In the genomic region with DNA sequence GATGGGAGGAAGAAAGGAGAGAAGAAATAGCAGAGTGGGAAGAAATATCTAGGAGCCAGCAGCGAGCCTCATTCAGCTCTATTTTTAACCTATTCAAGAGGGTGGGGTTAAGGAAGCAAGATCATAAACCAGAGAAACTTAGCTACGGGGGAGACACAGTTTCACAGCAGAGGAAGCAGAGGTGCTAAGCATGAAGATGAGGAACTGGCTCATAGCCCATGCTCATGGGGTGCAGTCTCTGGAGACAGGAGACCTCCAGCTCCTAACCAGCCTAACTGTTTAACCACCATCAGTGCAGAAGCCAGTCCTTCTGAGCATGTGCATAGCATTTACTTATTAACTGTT, we compare ENCODE assay signal across 9 mouse cellular contexts. TPM values are rescaled to one million over a fixed set of nuclear protein-coding genes. Genes with fewer than 3 reads are reported as not detected.
DNase-seq lines count a peak whose midpoint lies in the region; ATAC-seq and TF ChIP-seq lines count a peak whose summit lies in the region.
"Had no signal": no experiment of that assay in that cellular context is flagged by ENCODE, and none has a peak within 500 bp of the region (broad histone marks: within the 10 kb centered on the region; RNA-seq: fewer than 3 reads in every experiment).

No protein-coding gene starts in this region.

- DNase-seq in heart, postnatal 25 days (ENCODE audit: low spot score): no peak
- DNase-seq in brain, embryonic 14.5 days (ENCODE audit: low read depth): peak; percentile 63
- peak; percentile 46 for DNase-seq in forebrain, embryonic 14.5 days (ENCODE audit: low spot score)
- DNase-seq in left cerebral cortex, postnatal 25 days (ENCODE audit: low spot score in 2 of 2): peak; percentile 58 to 79
- no peak for DNase-seq in thymus, adult 18-20 months
- DNase-seq in thymus, postnatal 10 days (ENCODE audit: low spot score in 2 of 2): no peak

- H3K4me3 ChIP-seq in heart, embryonic 11.5 days (ENCODE audit: low read depth, low read length): no peak overlapping the region
- no peak overlapping the region for H3K4me3 ChIP-seq in forebrain, embryonic 14.5 days (ENCODE audit: low read depth, low read length)

- H3K4me2 ChIP-seq in heart, embryonic 11.5 days: peak overlapping the region; percentile 52
- H3K4me2 ChIP-seq in forebrain, embryonic 14.5 days (ENCODE audit: low read length): peak overlapping the region; percentile 26; the same call in 1 of the 2 replicates

- no peaks in the 10 kb centered on the region for H3K27me3 ChIP-seq in heart, embryonic 11.5 days (ENCODE audit: control insufficient read depth, insufficient read depth, low read length)
- no peaks in the 10 kb centered on the region for H3K27me3 ChIP-seq in forebrain, embryonic 14.5 days (replicated peaks; ENCODE audit: control insufficient read depth, insufficient read depth, low read length)

- peak; percentile 27; the same call in 1 of the 2 replicates for ATAC-seq in heart, embryonic 11.5 days (replicated peaks; ENCODE audit: insufficient number of reproducible peaks, low FRiP score, low TSS enrichment)
- ATAC-seq in forebrain, embryonic 14.5 days: peak; percentile 8
- no peak for ATAC-seq in megakaryocyte, adult 5-6 weeks (ENCODE audit: poor library complexity, severe bottlenecking)

- intact Hi-C loops in heart, postnatal 25 days (cut with DNase I): no loop called here
- intact Hi-C loops in left cerebral cortex, postnatal 25 days (cut with DNase I): loop anchor here (1.0 to 5.0 kb wide), 5 partner anchors 157 to 372 kb away; no protein-coding TSS in a partner anchor

- no peak for TF ChIP-seq CTCF in brain, embryonic 14.5 days (IDR thresholded peaks at IDR 0.05; ENCODE audit: borderline replicate concordance, extremely low read depth, insufficient read depth, insufficient read length)

- peaks cover 7% of the 10 kb centered on the region for H3K9me3 ChIP-seq in heart, embryonic 11.5 days (replicated peaks; ENCODE audit: control insufficient read depth, low read length)
- peaks cover 5% of the 10 kb centered on the region; the same call in 1 of the 2 replicates for H3K9me3 ChIP-seq in forebrain, embryonic 14.5 days (replicated peaks; ENCODE audit: control insufficient read depth, low read length)

- H3K27ac ChIP-seq in heart, embryonic 11.5 days (ENCODE audit: low read depth, low read length): peak overlapping the region; percentile 95
- H3K27ac ChIP-seq in forebrain, embryonic 14.5 days (ENCODE audit: low read depth, low read length): peak overlapping the region; percentile 94

- WGBS in heart, embryonic 11.5 days (ENCODE audit: insufficient replicate concordance): 27% methylated on average over 2 of the region's 2 CpGs
- WGBS in forebrain, embryonic 14.5 days: 15% methylated on average over 2 of the region's 2 CpGs

- peaks cover 11% of the 10 kb centered on the region; the same call in 1 of the 2 replicates for H3K4me1 ChIP-seq in heart, embryonic 11.5 days (ENCODE audit: control insufficient read depth, insufficient read depth, low read length)
- peaks cover 52% of the 10 kb centered on the region for H3K4me1 ChIP-seq in forebrain, embryonic 14.5 days (ENCODE audit: control insufficient read depth, insufficient read depth, low read length)

- no peaks in the 10 kb centered on the region for H3K36me3 ChIP-seq in heart, embryonic 11.5 days (ENCODE audit: control insufficient read depth, insufficient read depth, low read length)
- no peaks in the 10 kb centered on the region for H3K36me3 ChIP-seq in forebrain, embryonic 14.5 days (ENCODE audit: control insufficient read depth, insufficient read depth, low read length)

- peak overlapping the region; percentile 49; the same call in 1 of the 2 replicates for H3K9ac ChIP-seq in heart, embryonic 11.5 days (ENCODE audit: low read depth, low read length)
- H3K9ac ChIP-seq in forebrain, embryonic 14.5 days (ENCODE audit: low read length): peak overlapping the region; percentile 22; the same call in 1 of the 2 replicates

- TF ChIP-seq POLR2A in brain, embryonic 14.5 days (IDR thresholded peaks at IDR 0.05; ENCODE audit: borderline replicate concordance, extremely low read depth, insufficient read depth, insufficient read length, poor library complexity, severe bottlenecking): no peak

RNA-seq across cellular contexts. Expression of a gene that starts 34.5 kb away (rescaled TPM):
- polyA plus RNA-seq in heart, embryonic 11.5 days (2014; fragmentation: Nextera tagmentation; extraction: Ambion mirVana): not detected in 2 replicates
- total RNA-seq in heart, postnatal 25 days (2021): not detected
- 0.51 and 0.54 TPM in 2 replicates for polyA plus RNA-seq in brain, embryonic 14.5 days (2012; rRNA removed)
- polyA plus RNA-seq in forebrain, embryonic 14.5 days (2014; fragmentation: Nextera tagmentation; extraction: Ambion mirVana): 0.38 and 0.63 TPM in 2 replicates
- 1 to 10 TPM in 1 of 2 experiments, under 1 TPM in 1; 0.89 to 1.2 TPM for total RNA-seq in left cerebral cortex, postnatal 25 days (2021)
- not detected in 2 replicates for total RNA-seq in megakaryocyte, adult 5-6 weeks (2015)
- total RNA-seq in megakaryocyte, adult 5-6 weeks (2017): not detected in 2 replicates
- total RNA-seq: adrenal gland, adult 8-10 months had no signal

Comparison
In these comparisons a context has a peak if more than half of its experiments do, and no peak if none do; other contexts are left out.
1. DNase-seq: peak in brain, embryonic 14.5 days (single experiment), forebrain, embryonic 14.5 days (single experiment) and left cerebral cortex, postnatal 25 days (2 of 2); none in heart, postnatal 25 days (single experiment), thymus, adult 18-20 months (0 of 2) and thymus, postnatal 10 days (0 of 2).